Mouse (Mus musculus) liver, adult (tissue): Measurements from ENCODE around the gene Olfr18.

ENCODE experiments used
- GATA4 ChIP-seq: IDR thresholded peaks from 2 replicates; pipeline ENCODE4 v1.6.1; 2014; ENCODE audit warnings: mild to moderate bottlenecking, low read length; ENCODE audit not compliant: insufficient replicate concordance

Gene Olfr18

GRCm38 (mm10) chr9:20335994-20336393 is at the start of gene Olfr18:
Gene Olfr18 (minus strand): TSS chr9:20336094.
- TF ChIP-seq GATA4, result no peak

GRCm38 (mm10) chr9:20385343-20385703 is 49.4 kb upstream of the Olfr18 start:
- no peak for TF ChIP-seq GATA4

DNA sequence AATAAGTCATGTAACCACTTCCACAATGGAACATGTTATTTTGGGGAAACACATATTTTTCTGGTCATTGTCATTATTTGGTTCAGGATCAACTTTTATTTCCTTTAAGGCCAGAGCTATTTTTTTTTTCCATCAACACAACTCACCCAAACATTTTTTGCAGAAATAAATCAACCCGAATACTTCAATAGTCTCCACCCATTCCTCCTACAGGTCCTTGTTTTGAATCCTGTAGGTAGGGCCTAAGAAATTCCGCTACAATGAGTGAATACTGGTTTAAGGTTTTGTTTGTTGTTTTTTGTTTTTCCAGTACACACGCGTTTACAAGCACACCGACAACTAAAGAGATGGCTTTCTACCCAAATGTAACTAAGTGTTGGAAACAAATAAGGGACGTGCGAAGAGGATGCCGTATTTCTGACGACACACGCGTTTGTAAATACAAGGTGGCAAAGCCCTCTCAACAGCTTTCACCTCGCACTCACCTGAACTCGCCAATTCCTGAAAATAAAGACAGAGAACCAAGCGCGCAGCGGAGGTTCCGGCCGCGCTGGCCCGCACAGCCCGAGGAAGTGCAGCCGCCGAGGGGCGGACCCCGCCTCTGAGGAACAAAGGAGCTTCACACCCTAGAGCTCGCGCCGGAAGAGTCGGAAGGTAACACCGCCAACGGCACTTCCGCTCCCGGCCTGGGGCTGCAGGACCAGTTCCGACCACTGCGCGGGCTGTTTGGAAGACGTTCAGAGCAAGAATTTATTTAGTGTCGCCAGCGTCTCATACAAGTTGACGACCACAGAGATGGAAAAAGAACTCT is 48.8 kb upstream of the Olfr18 start, which contains the start of gene Zfp560:
Gene Zfp560 (minus strand): TSS at position 646 of the 811 bp plus-strand sequence.
- peak; percentile 58; the same call in 1 of the 2 replicates for TF ChIP-seq GATA4

DNA sequence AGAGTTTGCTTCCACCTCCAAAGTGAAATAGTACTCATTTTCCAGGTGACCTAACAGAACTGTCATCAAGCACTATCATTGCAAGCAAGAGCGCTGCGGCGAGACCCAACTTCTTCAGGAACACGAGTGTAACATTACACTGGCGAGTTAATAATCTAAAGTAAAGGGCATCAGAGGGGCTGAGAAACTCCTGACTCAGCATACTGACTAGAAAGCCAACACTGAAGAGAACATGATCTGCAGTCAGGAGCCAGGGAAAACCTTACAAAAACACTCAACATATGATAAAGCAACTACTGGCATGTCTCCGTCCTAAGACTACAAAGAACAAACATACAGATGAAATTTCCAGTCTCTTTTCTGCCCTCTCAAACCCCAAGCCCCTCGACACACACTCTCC is 47.8 kb upstream of the Olfr18 start:
- TF ChIP-seq GATA4, result no peak

- no peak for TF ChIP-seq GATA4
These were observed 38.8 kb upstream of the Olfr18 start for GRCm38 (mm10) chr9:20374712-20375111.

GRCm38 (mm10) chr9:20367311-20367710 is 31.4 kb upstream of the Olfr18 start:
- TF ChIP-seq GATA4, result no peak

- no peak for TF ChIP-seq GATA4
These were observed 12.6 kb upstream of the Olfr18 start for GRCm38 (mm10) chr9:20348501-20348900.

DNA sequence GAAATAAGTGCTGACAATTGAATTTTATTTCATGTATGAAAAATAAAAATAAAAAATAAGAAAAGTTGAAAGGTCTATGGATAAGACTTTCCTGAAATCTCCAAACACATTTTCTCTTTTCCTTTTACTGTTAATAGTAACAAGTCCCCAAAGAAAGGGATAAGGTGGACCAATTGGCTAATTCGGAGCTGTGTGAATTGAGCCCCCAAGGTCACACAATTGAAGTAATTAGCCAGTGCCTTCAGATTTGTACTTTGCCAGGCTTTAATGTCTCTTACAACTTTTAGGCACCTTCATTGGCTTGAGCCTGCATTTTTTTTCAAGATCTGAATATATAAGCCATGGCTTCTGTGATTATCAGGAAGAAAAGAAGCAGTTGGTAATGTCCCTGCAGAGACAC is 37.7 kb downstream of the Olfr18 start, which contains the start of gene Olfr873:
Gene Olfr873 (plus strand): TSS at position 301 of the 400 bp plus-strand sequence.
- TF ChIP-seq GATA4, result no peak

- TF ChIP-seq GATA4, result no peak
These were observed 53.8 kb downstream of the Olfr18 start, which contains the start of gene Olfr39 for GRCm38 (mm10) chr9:20282051-20282450. Gene Olfr39 (plus strand): TSS chr9:20282351.
